Mouse (Mus musculus): ENCODE results near the gene Tbk1. TPM values are rescaled to one million over a fixed set of nuclear protein-coding genes. Genes with fewer than 3 reads are reported as not detected.

The Tbk1 gene
- polyA plus RNA-seq, 1 experiment from 2014 or later, result 29.9 TPM

GRCm38 (mm10) chr10:121558231-121558630 is 28.4 kb downstream of the Tbk1 start:
- Histone ChIP-seq H3K36me3 (peaks cover 94% of the 10 kb centered on the region), H3K9me3 (replicated peaks) (no peaks in the 10 kb centered on the region), H3K27ac (no peak overlapping the region), H3K27me3 (ENCODE audit: low read depth, poor library complexity, severe bottlenecking) (no peaks in the 10 kb centered on the region), H3K4me1 (no peaks in the 10 kb centered on the region), H3K4me3 (no peak overlapping the region)
- no peak for DNase-seq (ENCODE audit: low spot score)
- WGBS, result 92% methylated on average over 2 of the region's 2 CpGs

- WGBS, result 82% methylated on average over 6 of the region's 6 CpGs
- peaks cover 96% of the 10 kb centered on the region for H3K36me3 ChIP-seq
- H3K4me1 ChIP-seq, result no peaks in the 10 kb centered on the region
- no peak for DNase-seq (ENCODE audit: low spot score)
- H3K27ac ChIP-seq, result no peak overlapping the region
- H3K9me3 ChIP-seq (replicated peaks), result no peaks in the 10 kb centered on the region
- H3K27me3 ChIP-seq (ENCODE audit: low read depth, poor library complexity, severe bottlenecking), result no peaks in the 10 kb centered on the region
- no peak overlapping the region for H3K4me3 ChIP-seq
Observed at GRCm38 (mm10) chr10:121556263-121556662, 30.3 kb downstream of the Tbk1 start.

- no peak for DNase-seq (ENCODE audit: low spot score)
- no peak overlapping the region for H3K27ac ChIP-seq
- WGBS, result 90% methylated on average over 9 of the region's 9 CpGs
- H3K36me3 ChIP-seq, result peaks cover 97% of the 10 kb centered on the region
- H3K4me3 ChIP-seq, result no peak overlapping the region
- H3K9me3 ChIP-seq (replicated peaks), result no peaks in the 10 kb centered on the region
- no peaks in the 10 kb centered on the region for H3K4me1 ChIP-seq
- no peaks in the 10 kb centered on the region for H3K27me3 ChIP-seq (ENCODE audit: low read depth, poor library complexity, severe bottlenecking)
Observed at GRCm38 (mm10) chr10:121550334-121550733, 36.3 kb downstream of the Tbk1 start.

- 87% methylated on average over 5 of the region's 5 CpGs for WGBS
- H3K4me3 ChIP-seq, result no peak overlapping the region
- no peaks in the 10 kb centered on the region for H3K9me3 ChIP-seq (replicated peaks)
- no peaks in the 10 kb centered on the region for H3K4me1 ChIP-seq
- H3K27me3 ChIP-seq (ENCODE audit: low read depth, poor library complexity, severe bottlenecking), result no peaks in the 10 kb centered on the region
- peaks cover 96% of the 10 kb centered on the region for H3K36me3 ChIP-seq
- DNase-seq (ENCODE audit: low spot score), result no peak
- no peak overlapping the region for H3K27ac ChIP-seq
Observed at GRCm38 (mm10) chr10:121549670-121550069, 36.9 kb downstream of the Tbk1 start.

GRCm38 (mm10) chr10:121547162-121547561 is 39.4 kb downstream of the Tbk1 start:
- H3K27me3 ChIP-seq (ENCODE audit: low read depth, poor library complexity, severe bottlenecking), result no peaks in the 10 kb centered on the region
- H3K4me1 ChIP-seq, result no peaks in the 10 kb centered on the region
- DNase-seq (ENCODE audit: low spot score), result no peak
- WGBS, result 87% methylated on average over 6 of the region's 6 CpGs
- no peaks in the 10 kb centered on the region for H3K9me3 ChIP-seq (replicated peaks)
- no peak overlapping the region for H3K4me3 ChIP-seq
- H3K36me3 ChIP-seq, result peaks cover 75% of the 10 kb centered on the region
- no peak overlapping the region for H3K27ac ChIP-seq

- Histone ChIP-seq H3K4me1 (no peaks in the 10 kb centered on the region), H3K27ac (no peak overlapping the region), H3K9me3 (replicated peaks) (no peaks in the 10 kb centered on the region), H3K36me3 (peaks cover 40% of the 10 kb centered on the region), H3K4me3 (no peak overlapping the region), H3K27me3 (ENCODE audit: low read depth, poor library complexity, severe bottlenecking) (no peaks in the 10 kb centered on the region)
- DNase-seq (ENCODE audit: low spot score), result no peak
- 90% methylated on average over 6 of the region's 6 CpGs for WGBS
Observed at GRCm38 (mm10) chr10:121543577-121543976, 43.0 kb downstream of the Tbk1 start.

GRCm38 (mm10) chr10:121542156-121542555 is 44.4 kb downstream of the Tbk1 start:
- Histone ChIP-seq H3K27me3 (ENCODE audit: low read depth, poor library complexity, severe bottlenecking) (no peaks in the 10 kb centered on the region), H3K27ac (no peak overlapping the region), H3K4me3 (no peak overlapping the region), H3K36me3 (peaks cover 26% of the 10 kb centered on the region), H3K9me3 (replicated peaks) (no peaks in the 10 kb centered on the region), H3K4me1 (no peaks in the 10 kb centered on the region)
- DNase-seq (ENCODE audit: low spot score), result no peak
- WGBS, result 94% methylated on average over 3 of the region's 3 CpGs

GRCm38 (mm10) chr10:121534995-121535394 is 51.6 kb downstream of the Tbk1 start:
- no peak overlapping the region for H3K27ac ChIP-seq
- H3K4me3 ChIP-seq, result no peak overlapping the region
- WGBS, result 52% methylated on average over 4 of the region's 4 CpGs

GRCm38 (mm10) chr10:121533137-121533872 is 53.3 kb downstream of the Tbk1 start:
- Histone ChIP-seq H3K27ac (peak overlapping the region; percentile 61; the same call in 1 of the 2 replicates), H3K4me3 (peak overlapping the region; percentile 47), H3K36me3 (no peaks in the 10 kb centered on the region), H3K4me1 (peaks cover 19% of the 10 kb centered on the region), H3K9me3 (replicated peaks) (no peaks in the 10 kb centered on the region), H3K27me3 (ENCODE audit: low read depth, poor library complexity, severe bottlenecking) (no peaks in the 10 kb centered on the region)
- 16% methylated on average over 32 of the region's 32 CpGs for WGBS
- peak; percentile 77 for DNase-seq (ENCODE audit: low spot score)

More at GRCm38 (mm10) chr10:121534995-121535394, 51.6 kb downstream of the Tbk1 start:
- H3K27me3 ChIP-seq (ENCODE audit: low read depth, poor library complexity, severe bottlenecking), result no peaks in the 10 kb centered on the region
- H3K9me3 ChIP-seq (replicated peaks), result no peaks in the 10 kb centered on the region
- no peaks in the 10 kb centered on the region for H3K36me3 ChIP-seq
- DNase-seq (ENCODE audit: low spot score), result no peak
- peaks cover 19% of the 10 kb centered on the region for H3K4me1 ChIP-seq

GRCm38 (mm10) chr10:121531541-121531940 is 55.0 kb downstream of the Tbk1 start:
- no peaks in the 10 kb centered on the region for H3K27me3 ChIP-seq (ENCODE audit: low read depth, poor library complexity, severe bottlenecking)
- WGBS, result 58% methylated on average over 5 of the region's 5 CpGs
- H3K4me3 ChIP-seq, result no peak overlapping the region
- H3K4me1 ChIP-seq, result peaks cover 19% of the 10 kb centered on the region
- H3K9me3 ChIP-seq (replicated peaks), result no peaks in the 10 kb centered on the region
- no peak overlapping the region for H3K27ac ChIP-seq
- no peak for DNase-seq (ENCODE audit: low spot score)
- H3K36me3 ChIP-seq, result no peaks in the 10 kb centered on the region

GRCm38 (mm10) chr10:121530365-121531003 is 56.1 kb downstream of the Tbk1 start:
- WGBS, result 94% methylated on average over 8 of the region's 8 CpGs

GRCm38 (mm10) chr10:121529261-121529660 is 57.3 kb downstream of the Tbk1 start:
- Histone ChIP-seq H3K4me3 (no peak overlapping the region), H3K36me3 (no peaks in the 10 kb centered on the region), H3K9me3 (replicated peaks) (no peaks in the 10 kb centered on the region), H3K4me1 (peaks cover 19% of the 10 kb centered on the region), H3K27ac (no peak overlapping the region), H3K27me3 (ENCODE audit: low read depth, poor library complexity, severe bottlenecking) (no peaks in the 10 kb centered on the region)
- DNase-seq (ENCODE audit: low spot score), result no peak
- 93% methylated on average over 1 of the region's 1 CpGs for WGBS

More at GRCm38 (mm10) chr10:121530365-121531003, 56.1 kb downstream of the Tbk1 start:
- Histone ChIP-seq H3K27me3 (ENCODE audit: low read depth, poor library complexity, severe bottlenecking) (no peaks in the 10 kb centered on the region), H3K4me3 (no peak overlapping the region), H3K36me3 (no peaks in the 10 kb centered on the region), H3K4me1 (peaks cover 19% of the 10 kb centered on the region), H3K9me3 (replicated peaks) (no peaks in the 10 kb centered on the region), H3K27ac (no peak overlapping the region)
- DNase-seq (ENCODE audit: low spot score), result no peak

GRCm38 (mm10) chr10:121528470-121528869 is 58.1 kb downstream of the Tbk1 start:
- no peak overlapping the region for H3K27ac ChIP-seq
- no peak overlapping the region for H3K4me3 ChIP-seq
- peaks cover 17% of the 10 kb centered on the region for H3K4me1 ChIP-seq
- H3K36me3 ChIP-seq, result no peaks in the 10 kb centered on the region
- no peaks in the 10 kb centered on the region for H3K9me3 ChIP-seq (replicated peaks)
- no peaks in the 10 kb centered on the region for H3K27me3 ChIP-seq (ENCODE audit: low read depth, poor library complexity, severe bottlenecking)
- 91% methylated on average over 3 of the region's 3 CpGs for WGBS
- no peak for DNase-seq (ENCODE audit: low spot score)

All from limb, embryonic 10.5 days (tissue).